Mouse (Mus musculus) cortical plate, adult 2 months (tissue): ENCODE measurements around the gene Slc38a6.
A peak's percentile ranks its signal among the peaks of the same experiment; 100 is the strongest.

Source experiments
- CTCF ChIP-seq: fragments of 200-500 bp; IDR thresholded peaks from 2 replicates; pipeline ENCODE4 v1.5.1; 2011; ENCODE audit warnings: mild to moderate bottlenecking, control low read depth, low read length; ENCODE audit not compliant: insufficient read depth; ENCODE audit errors: extremely low read depth
- POLR2A ChIP-seq: fragments of 200-500 bp; IDR thresholded peaks from 2 replicates; pipeline ENCODE4 v1.6.1; 2011; ENCODE audit warnings: mild to moderate bottlenecking, low read length, control low read depth; ENCODE audit not compliant: insufficient read depth; ENCODE audit errors: extremely low read depth

DNA sequence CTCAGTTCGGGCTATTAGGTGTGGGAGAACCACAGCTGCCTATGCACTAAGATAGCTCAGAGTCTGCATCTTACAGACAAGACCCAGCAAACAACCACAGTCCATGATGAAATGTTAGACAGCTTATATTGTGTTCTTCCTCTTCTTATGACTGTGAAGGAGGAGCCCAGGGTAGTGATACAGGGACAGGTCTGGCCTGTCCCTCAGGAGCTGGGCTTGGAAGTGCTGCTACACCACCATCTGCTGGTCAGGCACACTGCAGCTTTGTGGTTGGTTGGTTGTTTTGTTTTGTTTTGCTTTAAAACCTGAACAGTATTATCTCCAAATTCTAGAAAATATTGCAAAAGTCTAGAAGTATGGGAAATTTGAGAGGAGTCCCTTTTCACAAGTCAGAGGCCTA lies 38.2 kb downstream of the Slc38a6 start:
- TF ChIP-seq CTCF = peak; percentile 41; the same call in 1 of the 2 replicates
- no peak for TF ChIP-seq POLR2A
